Mouse (Mus musculus) cerebellum, adult 2 months (tissue): ENCODE data around the gene Gad1.

Experiments used
- CTCF ChIP-seq: fragments of 200-500 bp; IDR thresholded peaks from 2 replicates; pipeline ENCODE4 v1.5.1; 2011; ENCODE audit warnings: low read depth, mild to moderate bottlenecking, control low read depth, low read length, moderate library complexity, borderline replicate concordance; ENCODE audit not compliant: insufficient read depth
- POLR2A ChIP-seq: fragments of 200-500 bp; IDR thresholded peaks from 2 replicates; pipeline ENCODE4 v1.6.1; 2011; ENCODE audit warnings: low read length, control low read depth, borderline replicate concordance; ENCODE audit not compliant: insufficient read depth

- no peak for TF ChIP-seq CTCF
- TF ChIP-seq POLR2A: no peak
Measured at GRCm38 (mm10) chr2:70505896-70506295, 47.0 kb upstream of the Gad1 start.
